Mouse (Mus musculus) urinary bladder, postnatal 0 days (tissue): Measurements from ENCODE around the gene Copg1. TPM values are rescaled to one million over a fixed set of nuclear protein-coding genes. Genes with fewer than 3 reads are reported as not detected.

Source experiments
- polyA plus RNA-seq: library from polyadenylated mRNA; unstranded; fragments of >200 nt; fragmentation: Nextera tagmentation; extraction: Ambion mirVana; gene quantifications from 2 replicates; pipeline ENCODE4 v1.2.1, GENCODE M21; 2015

Gene Copg1
- polyA plus RNA-seq: 91.0 and 92.0 TPM in 2 replicates

GRCm38 (mm10) chr6:87887594-87888233 is at the start of gene Copg1:
Copg1 (plus strand) TSS chr6:87887814.

GRCm38 (mm10) chr6:87838551-87839197 is 48.9 kb upstream of the Copg1 start, which contains the start of gene Isy1:
Isy1 (minus strand) TSS chr6:87838798.

DNA sequence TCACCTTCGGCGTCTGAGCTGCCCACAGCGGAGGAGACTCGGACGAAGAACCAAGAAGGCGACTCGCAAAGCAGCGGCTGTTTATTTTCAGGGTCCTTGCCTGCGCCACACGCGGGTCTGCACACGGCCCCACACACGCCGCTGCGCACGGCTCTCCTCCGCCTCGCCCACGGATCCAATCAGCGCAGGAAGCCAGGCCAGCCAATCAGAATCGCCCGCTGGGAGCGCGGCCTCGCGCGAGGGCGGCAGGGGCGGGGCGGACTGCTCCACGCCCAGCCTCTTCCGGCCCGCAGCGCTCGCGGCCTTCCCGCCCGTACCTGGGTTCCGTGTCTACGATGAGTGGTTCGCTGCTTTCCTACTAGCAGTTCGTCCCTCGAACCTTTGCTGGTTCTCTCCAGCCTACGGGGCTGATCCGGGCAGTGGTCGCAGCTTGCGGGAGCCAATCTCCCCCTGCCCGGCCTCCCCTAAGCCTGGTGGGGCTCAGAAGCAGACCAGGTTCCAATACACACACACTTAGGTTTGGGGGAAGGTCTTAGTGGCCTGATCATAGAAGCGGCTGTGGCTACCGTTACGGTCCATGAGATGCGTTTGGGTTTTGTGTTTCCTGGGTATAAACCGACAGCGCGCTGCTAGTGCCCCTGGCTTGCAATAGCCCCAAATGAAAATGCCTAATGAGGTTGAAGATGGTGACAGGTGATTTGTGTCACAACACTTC is 36.6 kb upstream of the Copg1 start, which contains the start of gene Cnbp:
Gene Cnbp (minus strand): TSS at position 207 of the 715 bp plus-strand sequence.

DNA sequence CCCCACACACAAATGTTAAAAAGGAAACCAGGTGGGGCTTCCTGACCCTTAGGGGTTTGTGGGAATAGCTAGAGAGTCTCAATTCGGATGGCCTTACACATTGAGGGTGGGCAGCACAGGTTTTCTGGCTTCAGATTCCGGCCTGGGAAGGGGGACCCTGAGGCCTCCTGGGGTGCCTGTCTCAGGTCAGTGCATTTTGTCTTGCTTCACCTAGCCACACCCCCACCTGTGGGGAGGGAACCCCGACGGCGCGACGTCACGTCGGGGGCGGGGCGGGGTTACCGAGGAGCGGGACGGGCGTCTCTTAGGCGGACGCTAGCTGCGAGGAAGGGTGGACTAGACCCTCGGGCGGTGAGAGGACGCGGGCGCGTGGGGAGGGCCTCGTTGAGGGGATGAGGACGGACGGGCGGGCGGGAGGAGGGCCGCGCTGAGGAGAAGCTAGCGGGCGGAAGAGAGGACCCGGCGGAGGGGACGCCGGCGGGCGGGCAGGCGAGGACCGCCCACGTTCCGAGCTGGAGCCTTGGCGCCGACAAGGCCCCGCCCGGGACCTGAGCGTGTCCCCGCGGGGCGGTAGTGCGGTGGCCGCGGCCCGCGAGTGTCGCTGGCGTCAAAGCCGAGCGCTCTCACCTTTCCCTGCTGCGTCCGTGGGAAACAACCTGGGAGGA is 26.2 kb downstream of the Copg1 start, which contains the start of gene Hmces:
Gene Hmces (plus strand): TSS at position 275 of the 665 bp plus-strand sequence.

Other genes starting within 250 kb of the Copg1 start
- gene Aplf, start 215.6 kb upstream of the Copg1 start, polyA plus RNA-seq: 7.3 and 7.6 TPM in 2 replicates
- 1.3 and 1.5 TPM in 2 replicates for gene Efcc1, start 156.9 kb upstream of the Copg1 start, polyA plus RNA-seq
- 1.0 and 10.2 TPM in 2 replicates for gene Gp9, start 109.7 kb upstream of the Copg1 start, polyA plus RNA-seq
- 7.0 and 9.5 TPM in 2 replicates for gene Rab43, start 75.7 kb upstream of the Copg1 start, polyA plus RNA-seq
- gene Gm45140, start 52.0 kb upstream of the Copg1 start, polyA plus RNA-seq: 0.70 and 2.0 TPM in 2 replicates
- 23.9 and 30.9 TPM in 2 replicates for gene Isy1, start 49.0 kb upstream of the Copg1 start, polyA plus RNA-seq
- 542 and 672 TPM in 2 replicates for gene Cnbp, start 36.7 kb upstream of the Copg1 start, polyA plus RNA-seq
- gene Hmces, start 26.1 kb downstream of the Copg1 start, polyA plus RNA-seq: 23.0 and 24.9 TPM in 2 replicates
- 12.3 and 13.6 TPM in 2 replicates for gene H1fx, start 93.8 kb downstream of the Copg1 start, polyA plus RNA-seq
- gene Rab7, start 157.5 kb downstream of the Copg1 start, polyA plus RNA-seq: 312 and 336 TPM in 2 replicates
- gene Rpn1, start 196.7 kb downstream of the Copg1 start, polyA plus RNA-seq: 167 and 210 TPM in 2 replicates